Mouse (Mus musculus) ES-E14 (cell line): ENCODE measurements around the gene 6030498E09Rik.

ENCODE experiments used
- CHD2 ChIP-seq: IDR thresholded peaks from 2 replicates; pipeline ENCODE4 v1.6.1; 2014; ENCODE audit warnings: mild to moderate bottlenecking, low read depth, low read length, inconsistent platforms
- HCFC1 ChIP-seq: IDR thresholded peaks from 2 replicates; pipeline ENCODE4 v1.6.1; 2012; ENCODE audit warnings: low read length, inconsistent platforms, borderline replicate concordance; ENCODE audit not compliant: insufficient read depth
- MAFK ChIP-seq: IDR thresholded peaks from 2 replicates; pipeline ENCODE4 v1.6.1; 2014; ENCODE audit warnings: mild to moderate bottlenecking, low read depth, low read length, inconsistent platforms; ENCODE audit not compliant: insufficient read depth
- ZC3H11A ChIP-seq: IDR thresholded peaks from 2 replicates; pipeline ENCODE4 v1.6.1; 2012; ENCODE audit warnings: low read depth, mild to moderate bottlenecking, inconsistent platforms, low read length, borderline replicate concordance
- ZNF384 ChIP-seq: IDR thresholded peaks from 2 replicates; pipeline ENCODE4 v1.6.1; 2012; ENCODE audit warnings: low read depth, low read length, inconsistent platforms

DNA sequence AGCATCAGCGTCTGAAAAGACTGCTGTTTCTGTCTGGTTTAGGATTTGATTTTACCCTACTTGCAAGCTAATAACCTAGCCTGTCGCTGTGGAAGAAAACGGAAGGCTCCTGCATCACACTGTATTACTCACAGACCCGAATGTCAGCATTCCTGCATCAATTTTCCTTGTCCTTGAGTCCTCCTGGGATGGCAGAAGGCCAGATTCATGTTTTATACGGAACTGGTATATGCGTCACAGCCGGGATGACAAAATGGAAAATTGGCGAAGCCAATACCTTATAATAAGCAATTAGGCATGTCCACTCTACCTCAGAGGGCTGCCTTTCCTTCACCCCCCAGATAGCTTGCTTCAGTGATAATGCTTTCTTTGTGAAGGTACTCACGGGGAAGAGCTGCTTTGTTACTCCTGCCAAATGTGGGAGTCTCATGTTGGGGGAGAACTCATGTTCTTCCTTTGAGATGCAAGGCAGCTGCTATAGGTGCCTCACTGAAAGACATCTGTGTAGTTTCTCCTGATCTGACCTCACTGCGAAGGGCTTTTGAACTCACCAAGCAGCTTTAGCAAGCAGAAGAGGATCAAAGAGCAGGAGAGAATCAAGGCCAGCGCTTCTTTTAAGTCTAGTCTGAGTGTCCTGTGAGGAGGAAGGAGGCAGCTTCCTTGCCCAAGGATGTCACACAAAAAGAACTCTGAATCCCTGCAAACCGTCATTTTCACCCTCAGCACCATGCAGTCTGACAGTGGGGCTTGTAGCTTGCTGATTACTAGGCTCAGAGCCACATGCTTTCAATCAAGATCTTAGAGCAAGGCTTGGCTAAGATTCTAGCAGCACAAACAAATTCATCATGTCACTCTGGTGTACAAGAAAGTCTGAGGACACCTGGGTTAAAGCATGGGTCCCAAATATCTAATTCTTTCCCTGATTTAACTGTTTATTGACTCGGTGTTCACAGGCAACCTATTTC lies 37.3 kb upstream of the 6030498E09Rik start:
- TF ChIP-seq ZNF384, result no peak
- no peak for TF ChIP-seq CHD2
- TF ChIP-seq HCFC1, result no peak
- no peak for TF ChIP-seq ZC3H11A
- no peak for TF ChIP-seq MAFK
